Mouse (Mus musculus): Measurements from ENCODE around the gene Hadhb.

Hadhb gene

DNA sequence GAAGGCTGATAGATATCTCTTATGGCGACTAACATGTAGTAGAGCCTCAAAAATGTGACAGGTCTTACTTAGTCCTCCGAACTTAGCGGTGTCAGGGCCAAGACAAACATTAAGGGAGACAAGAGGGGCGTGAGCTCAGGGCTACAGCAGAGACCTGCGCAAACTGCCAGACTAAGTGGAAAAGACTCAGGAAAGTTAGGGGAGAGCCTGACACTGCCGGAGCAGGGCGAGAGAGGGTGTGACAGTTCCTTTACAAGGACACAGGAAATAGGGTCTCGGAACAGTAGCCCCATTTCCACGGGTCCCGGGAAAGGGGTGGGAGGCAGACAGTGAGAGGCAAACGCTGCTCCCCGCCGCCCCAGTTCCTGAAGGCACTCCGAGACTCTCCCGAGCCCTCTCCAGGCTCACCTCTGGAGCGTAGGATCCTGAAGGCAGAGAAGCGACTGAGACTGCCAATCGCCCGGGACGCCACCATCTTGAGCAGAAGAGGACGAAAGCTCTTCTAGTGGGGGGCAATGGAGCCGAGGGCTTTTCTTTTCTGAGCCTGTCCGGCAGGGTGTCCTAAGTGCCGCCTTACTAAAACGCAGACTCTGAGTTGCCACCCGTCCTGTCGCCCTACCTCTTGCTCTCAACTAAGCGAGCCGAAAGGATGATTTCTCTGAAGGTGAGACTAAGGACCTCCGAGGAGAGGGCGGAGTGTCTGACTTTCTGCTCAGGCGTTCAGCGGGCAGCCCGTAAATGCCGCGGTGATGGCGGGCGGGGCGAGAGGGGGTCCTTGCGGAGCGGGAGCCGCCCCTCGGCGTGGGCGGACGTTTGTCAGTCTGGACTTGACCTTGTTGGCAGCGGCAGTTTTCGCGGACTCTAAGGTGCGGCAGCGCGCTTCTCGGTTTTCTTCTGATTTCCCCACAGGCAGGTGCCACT is at the start of gene Hadhb, which contains the start of gene Hadha:
TSS of gene Hadhb (plus strand) at position 775 of the 921 bp plus-strand sequence.
TSS of gene Hadha (minus strand) at position 689 of the 921 bp plus-strand sequence.
- DNase-seq (ENCODE audit: inconsistent age in 2 of 2, low spot score in 1 of 2) = peak; percentile 94 to 99

DNA sequence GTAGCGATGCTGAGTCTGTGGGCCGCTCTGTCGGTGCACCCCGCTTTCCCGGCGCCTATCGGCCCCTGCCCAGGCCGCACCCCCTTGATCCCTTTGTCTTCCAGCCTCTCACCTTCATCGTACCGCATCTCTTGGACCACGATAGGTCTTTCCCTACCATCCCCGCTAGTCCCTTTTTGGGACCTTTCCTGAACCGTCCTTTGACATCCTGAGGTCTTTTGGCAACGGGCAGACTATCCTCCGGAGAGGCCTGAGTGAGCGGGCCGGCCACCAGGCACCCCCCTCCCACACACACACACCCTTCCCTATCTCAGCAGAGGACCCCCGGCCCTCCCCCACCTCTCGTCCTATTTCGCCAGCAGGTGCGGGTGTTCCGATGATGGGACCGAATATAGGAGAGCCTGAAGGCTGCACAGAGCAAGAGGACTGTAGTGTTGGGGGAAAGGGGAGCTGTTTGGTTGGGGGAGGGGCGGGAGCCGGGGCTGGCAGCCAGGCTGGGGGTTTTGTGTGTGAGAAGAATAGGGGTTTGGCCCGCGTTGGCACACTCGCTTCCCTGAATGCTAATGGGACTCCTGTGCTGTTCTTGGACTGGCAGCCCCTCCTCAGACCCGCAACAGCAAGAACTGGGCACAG is 49.3 kb upstream of the Hadhb start, which contains the start of gene 3110082J24Rik:
TSS of gene 3110082J24Rik (minus strand) at position 419 of the 633 bp plus-strand sequence.
- no peak for DNase-seq (ENCODE audit: inconsistent age in 2 of 2, low spot score in 1 of 2)

DNA sequence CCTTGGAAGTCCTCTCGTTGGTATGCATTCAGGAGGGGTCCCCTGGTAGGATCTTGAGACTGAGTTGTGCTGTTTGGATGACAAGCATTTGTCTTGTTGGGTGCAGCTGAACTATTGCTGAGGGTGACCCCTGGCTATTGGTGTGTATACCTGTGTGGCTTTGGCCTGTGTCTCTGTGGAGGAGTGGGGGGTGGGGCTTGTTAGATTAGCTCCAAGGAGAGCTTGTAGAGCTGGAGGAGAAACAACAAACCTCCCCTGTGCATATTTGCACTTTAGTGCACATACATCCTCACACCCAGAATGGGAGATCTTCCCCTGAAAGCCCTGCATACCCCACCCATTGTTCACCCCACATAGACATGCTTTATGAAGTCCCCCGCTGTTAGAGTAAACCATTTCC is 48.3 kb upstream of the Hadhb start:
- peak in 1 of 2 experiments; percentile 13 for DNase-seq (ENCODE audit: inconsistent age in 2 of 2, low spot score in 1 of 2)

DNA sequence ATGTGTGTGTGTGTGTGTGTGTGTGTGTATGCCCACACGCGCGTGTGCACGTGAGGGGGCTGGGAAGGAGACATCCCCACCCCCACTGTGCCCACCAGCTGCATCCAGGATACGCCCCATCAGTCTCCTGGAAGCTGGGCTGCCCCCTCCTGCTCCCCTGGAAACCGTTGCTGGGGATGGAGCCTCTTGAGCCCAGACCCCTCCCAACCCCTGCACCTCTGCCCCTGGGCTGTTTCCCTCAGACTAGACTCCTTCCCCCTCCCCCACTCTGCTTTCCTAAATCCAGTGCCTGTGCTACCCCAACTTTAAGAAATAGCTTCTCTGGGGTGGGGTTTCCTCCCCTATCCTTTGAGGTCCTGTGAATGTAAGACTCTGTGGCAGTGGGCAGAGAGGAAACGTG is 47.9 kb upstream of the Hadhb start:
- peak in 1 of 2 experiments; percentile 14 for DNase-seq (ENCODE audit: inconsistent age in 2 of 2, low spot score in 1 of 2)

DNA sequence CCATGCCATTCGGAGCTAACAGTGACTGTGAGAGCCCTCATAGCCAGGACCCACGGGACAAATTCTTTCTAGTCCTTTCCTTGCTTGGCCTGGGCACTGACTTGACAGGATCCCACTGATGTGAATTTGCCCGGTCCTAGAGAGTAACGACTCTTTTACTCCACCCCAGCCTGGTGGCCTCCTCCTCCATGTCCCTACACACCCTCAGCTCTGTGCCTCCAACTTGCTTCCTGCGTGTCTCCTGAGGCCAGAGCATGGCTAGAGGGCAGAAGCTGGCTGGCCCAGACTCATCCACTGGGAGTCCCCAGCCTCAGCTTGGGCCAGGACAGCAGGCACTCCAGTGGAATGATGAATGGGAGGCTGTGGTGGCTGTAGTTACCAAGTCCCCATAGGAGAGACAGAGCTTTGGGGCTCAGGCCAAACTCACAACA is 47.4 kb upstream of the Hadhb start:
- DNase-seq (ENCODE audit: inconsistent age in 2 of 2, low spot score in 1 of 2) = peak in 1 of 2 experiments; percentile 24

DNA sequence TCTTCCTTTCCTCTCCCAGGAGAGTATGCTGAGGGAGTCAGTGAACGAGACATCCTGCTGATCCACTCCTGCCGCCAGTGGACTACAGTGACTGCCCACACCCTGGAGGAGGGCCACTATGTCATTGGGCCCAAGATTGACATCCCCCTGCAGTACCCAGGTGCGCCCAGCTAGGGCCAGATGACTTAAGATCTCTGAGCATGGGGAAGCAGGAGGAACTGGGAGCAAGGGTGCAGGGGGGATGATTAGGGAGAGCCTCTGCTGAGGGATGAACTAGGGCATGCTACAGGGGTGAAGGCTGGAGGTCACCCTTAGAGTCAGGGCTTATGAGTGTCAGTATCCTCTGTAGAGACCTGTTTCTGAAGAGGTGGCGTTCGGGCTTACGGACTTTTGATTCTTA is 46.8 kb upstream of the Hadhb start:
- peak in 1 of 2 experiments; percentile 21 for DNase-seq (ENCODE audit: inconsistent age in 2 of 2, low spot score in 1 of 2)

DNA sequence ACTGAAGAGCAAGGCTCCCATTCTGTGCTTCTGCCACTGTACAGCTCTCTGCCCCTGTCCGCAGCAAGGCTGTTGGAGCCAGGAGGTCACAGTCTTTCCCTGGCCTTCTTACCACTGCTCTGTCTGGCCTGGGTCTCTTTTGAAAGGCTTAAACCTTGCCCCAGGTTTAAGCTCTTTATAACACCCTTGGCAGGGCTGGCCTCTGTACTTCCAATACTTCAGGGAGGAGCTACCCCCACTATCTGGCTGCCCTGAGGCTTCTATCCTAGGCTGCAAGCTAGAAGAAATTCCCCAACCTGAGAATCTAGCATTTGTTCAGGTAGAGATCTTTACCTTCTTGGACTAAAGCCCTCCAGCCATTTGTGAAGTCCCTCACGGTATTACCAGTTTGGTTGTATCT is 45.1 kb upstream of the Hadhb start:
- DNase-seq (ENCODE audit: inconsistent age in 2 of 2, low spot score in 1 of 2) = no peak

DNA sequence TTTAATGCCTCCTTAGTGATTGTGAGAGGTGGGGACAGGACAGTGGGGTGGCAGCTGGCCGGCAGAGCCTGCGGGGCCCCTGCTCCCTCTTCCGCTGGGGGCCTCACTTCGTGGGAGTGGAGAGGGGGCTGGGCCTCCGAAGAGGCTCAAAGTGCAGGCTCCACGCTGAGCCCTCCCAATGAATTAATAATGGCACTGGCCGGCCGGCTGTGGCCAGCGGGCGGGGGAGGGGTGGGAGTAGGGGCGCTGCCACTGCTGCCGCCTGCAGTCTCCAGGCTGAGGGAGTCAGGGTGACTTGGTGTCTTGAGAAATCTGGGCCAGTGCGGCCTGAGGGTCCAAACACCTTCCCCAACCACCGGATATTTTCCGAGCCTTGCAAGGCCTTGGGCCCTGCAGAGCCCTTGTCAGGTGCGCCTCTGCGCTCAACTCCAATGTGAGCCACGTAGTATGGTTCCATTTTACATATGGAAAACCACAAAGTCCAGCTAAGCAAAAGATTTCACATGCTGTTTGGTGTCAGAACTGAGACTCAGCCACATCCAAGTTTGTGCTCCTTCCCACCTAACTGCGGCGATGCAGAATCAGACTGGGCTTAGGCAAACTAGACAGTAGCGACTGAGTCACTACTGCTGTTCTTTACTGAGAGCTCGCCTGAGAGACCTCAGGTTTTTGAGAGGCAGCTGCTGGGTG is 44.5 kb upstream of the Hadhb start:
- DNase-seq (ENCODE audit: inconsistent age in 2 of 2, low spot score in 1 of 2) = no peak

DNA sequence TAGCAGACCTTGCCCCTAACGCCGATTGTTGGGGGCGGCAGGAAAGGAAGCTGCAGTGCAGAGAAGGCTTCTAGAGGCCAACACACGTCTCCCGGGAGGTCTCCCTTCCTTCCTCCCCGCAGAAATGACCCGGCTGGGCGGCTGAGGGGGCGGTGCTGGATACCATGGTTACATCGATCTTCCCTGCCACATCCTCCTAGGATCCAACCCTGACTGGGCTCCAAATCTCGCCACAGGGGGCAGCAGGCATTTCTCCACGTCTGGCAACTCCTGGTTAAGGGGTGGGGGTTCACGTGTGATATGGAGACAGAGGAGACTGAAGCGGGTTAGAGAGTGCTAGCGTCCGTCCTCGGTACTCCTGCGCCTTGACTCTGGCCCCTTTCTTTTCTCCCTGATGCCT is 43.9 kb upstream of the Hadhb start:
- peak in 1 of 2 experiments; percentile 51 for DNase-seq (ENCODE audit: inconsistent age in 2 of 2, low spot score in 1 of 2)

DNA sequence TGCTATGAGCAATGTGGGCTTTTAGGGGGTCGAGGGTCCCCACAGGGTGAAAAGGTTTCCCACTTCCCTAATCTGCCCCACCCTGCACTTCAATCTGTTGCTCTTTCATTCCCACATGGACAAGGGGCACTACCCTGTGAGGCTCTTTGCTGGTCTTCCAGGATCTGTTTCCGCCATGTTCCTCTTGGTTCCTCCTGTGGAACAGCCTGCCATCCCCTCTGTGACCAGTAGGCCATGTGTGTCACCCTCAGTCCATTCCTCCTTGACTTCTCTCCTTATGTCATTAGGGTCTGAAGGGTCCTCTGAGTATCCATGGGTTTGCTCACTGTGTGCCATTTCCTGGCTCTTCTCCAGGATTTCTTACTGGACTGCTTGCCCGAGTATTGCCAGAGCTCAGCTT is 43.3 kb upstream of the Hadhb start:
- DNase-seq (ENCODE audit: inconsistent age in 2 of 2, low spot score in 1 of 2) = no peak

DNA sequence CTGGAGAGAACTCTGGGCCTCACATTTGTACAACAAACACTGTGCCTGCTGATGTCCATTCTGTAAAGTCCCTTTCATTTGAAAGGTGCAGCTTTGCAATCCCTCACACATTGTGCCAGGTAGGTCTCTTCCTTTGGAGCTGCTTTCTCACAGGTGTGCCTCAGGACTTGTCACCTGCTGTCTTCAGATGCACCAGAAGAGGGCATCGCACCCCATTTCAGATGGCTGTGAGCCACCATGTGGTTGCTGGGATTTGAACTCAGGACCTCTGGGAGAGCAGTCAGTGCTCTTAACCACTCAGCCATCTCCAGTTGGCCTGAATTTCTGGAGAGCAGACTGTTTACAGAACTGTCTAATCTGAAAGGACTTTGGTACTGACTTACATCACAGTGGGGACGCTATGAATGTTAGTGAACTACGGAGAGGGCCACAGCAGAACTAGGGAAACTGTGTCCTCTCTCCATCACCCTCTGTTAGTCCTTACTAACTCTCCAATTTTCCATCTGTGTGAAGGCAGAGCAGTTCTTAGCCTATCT is 42.4 kb upstream of the Hadhb start:
- no peak for DNase-seq (ENCODE audit: inconsistent age in 2 of 2, low spot score in 1 of 2)

DNA sequence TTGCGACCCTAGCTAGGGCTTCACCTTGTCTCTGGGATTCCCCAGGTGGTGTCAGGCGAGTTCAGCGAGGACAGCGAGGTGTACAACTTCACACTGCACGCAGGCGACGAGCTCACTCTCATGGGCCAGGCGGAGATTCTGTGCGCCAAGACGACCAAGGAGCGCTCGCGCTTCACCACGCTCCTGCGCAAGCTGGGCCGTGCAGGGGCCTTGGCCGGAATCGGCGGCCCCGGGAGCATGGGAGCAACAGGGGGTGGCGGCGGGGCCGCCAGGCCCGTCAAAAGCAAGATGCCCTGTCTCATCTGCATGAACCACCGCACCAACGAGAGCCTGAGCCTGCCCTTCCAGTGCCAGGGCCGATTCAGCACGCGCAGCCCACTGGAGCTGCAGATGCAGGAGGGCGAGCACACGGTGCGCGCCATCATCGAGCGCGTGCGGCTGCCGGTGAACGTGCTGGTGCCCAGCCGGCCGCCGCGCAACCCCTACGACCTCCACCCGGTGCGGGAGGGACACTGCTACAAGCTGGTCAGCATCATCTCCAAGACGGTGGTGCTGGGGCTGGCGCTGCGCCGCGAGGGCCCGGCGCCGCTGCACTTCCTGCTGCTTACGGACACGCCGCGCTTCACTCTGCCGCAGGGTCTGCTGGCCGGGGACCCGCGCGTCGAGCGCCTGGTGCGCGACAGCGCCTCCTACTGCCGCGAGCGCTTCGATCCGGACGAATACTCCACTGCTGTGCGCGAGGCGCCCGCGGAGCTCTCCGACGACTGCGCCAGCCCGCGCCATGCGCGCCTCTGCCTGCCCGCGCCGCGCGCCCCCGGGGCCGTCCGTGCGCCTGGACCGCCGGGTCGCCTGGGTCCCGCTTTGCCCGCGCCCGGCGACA is 40.9 kb upstream of the Hadhb start:
- peak in 1 of 2 experiments; percentile 75 for DNase-seq (ENCODE audit: inconsistent age in 2 of 2, low spot score in 1 of 2)

DNA sequence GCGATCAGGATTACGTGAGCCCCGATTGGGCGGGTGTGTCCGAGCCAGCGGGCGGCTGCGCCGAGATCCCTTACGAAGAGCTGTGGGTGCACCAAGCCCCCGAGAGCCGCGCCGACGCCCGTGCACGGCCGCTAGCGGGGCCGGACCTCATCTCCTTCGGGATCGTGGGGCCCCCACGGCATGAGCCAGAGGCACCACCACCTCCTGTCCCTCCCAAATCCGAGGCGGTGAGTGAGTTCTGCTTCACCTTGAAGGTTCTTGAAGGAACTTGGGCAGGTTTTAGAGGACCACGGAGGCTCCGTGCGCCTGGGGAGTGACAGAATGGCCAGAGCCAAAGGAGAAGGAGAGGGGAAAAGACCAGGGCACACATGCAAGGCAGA is 40.3 kb upstream of the Hadhb start:
- no peak for DNase-seq (ENCODE audit: inconsistent age in 2 of 2, low spot score in 1 of 2)

DNA sequence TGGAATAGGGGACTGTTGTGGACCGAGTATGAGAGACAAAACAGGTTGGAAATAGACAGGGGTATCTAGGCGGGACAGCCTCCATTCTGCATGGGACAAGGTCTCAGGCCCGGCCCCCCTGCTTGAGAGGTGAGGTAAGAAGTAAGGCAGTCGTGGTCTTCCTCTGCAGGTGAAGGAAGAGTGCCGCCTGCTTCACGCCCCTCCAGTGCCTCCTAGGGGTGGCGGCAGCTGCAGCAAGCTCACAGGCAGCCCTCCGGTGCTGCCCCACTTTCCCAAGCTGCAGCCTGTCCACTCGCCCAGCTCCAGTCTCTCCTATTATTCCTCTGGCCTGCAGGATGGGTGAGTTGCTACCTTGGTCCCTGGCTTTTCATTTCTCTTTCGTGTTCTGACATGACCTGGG is 39.3 kb upstream of the Hadhb start:
- DNase-seq (ENCODE audit: inconsistent age in 2 of 2, low spot score in 1 of 2) = no peak

DNA sequence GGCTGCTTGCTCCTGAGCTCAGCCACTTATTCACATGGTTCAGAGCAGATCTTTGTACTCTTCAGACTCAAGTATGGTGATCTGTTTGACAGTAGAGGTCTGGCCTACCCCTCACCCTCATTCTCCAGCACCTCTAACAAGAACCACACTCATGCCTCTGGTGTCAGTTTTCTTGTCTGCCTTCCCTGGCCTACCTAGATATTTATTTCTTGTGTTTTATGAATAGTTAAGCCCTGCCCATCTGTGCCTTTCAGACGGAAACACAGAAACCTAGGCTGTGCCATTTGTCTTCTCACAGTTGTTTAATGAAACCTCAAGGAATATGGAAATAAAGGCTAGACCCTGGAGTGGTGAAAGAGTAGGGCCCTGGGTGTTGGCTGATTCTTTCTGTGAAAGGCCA is 37.0 kb upstream of the Hadhb start:
- no peak for DNase-seq (ENCODE audit: inconsistent age in 2 of 2, low spot score in 1 of 2)

DNA sequence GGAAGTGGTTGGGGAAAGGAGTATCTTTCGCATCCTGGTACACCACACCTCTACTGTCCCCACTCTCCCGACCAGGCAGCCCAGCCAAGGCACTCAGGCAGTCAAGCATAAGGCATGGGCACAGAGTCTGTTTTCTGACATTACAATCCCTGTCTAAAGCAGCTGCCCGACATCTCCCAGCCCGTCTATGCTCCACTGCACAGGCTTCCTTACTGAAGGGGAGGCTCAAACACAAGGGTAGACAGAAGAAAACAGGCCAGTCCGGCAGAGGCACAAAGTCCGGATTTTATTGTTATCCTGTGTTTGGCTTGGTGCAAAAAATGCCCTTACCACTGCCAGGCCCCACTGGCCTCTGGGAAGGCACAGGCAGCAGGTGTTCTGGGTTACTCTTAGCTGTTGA is 35.9 kb upstream of the Hadhb start:
- DNase-seq (ENCODE audit: inconsistent age in 2 of 2, low spot score in 1 of 2) = no peak

DNA sequence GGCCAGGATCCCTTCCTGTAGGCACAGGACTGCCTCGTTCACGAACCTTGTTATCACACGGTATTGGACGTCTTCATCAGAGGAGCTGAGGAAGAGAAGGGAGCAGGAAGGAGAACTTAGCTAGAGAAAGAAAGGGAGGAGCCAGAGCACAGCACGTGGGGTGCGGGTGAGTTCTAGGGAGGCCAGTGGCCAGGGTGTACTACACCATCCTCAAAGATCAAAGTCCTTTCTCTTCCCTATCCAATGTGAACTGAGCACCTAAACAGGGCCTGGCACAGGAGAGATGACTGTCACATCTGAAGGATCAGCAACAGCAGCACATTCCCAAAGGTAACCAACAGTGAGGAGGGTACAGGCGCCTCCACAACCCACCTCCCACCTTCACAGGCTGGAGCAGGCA is 34.9 kb upstream of the Hadhb start:
- DNase-seq (ENCODE audit: inconsistent age in 2 of 2, low spot score in 1 of 2) = no peak

DNA sequence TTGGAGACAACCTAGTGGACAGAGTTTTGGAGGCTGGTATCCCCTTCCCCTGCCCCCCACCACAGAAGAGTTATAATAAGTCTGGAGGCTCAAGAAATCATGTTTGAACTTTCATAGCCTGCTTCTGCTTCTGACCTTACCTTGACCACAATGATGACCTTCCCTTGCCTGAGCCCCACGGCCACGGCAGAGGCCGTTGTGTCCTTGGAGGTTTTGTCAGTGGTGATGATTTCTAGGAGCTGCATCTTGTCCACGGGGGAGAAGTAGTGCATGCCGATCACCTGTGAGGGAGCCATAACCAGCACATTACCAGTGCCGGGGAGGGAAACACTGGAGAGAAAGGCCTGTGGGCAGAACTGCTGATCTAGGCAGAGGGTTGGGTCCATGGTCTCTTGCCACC is 32.6 kb upstream of the Hadhb start:
- peak in 1 of 2 experiments; percentile 63 for DNase-seq (ENCODE audit: inconsistent age in 2 of 2, low spot score in 1 of 2)

DNA sequence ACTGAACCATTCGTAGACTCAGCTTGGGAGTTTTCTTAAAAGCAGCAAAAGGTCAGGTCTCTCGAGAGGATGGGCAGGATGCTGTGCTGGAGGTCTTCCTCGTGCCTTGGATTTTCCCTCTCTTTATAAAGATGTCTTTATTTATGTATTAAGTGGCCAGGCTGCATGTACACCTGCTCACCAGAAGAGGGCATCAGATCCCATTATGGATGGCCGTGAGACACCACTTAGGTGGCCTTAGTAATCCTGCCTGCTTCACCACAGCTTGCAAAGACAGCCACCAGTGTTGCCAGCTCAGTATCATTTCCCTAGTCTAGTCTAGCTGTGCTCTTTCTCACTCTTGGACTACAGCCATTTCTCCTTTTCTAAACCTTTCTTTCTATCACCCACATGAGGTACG is 29.5 kb upstream of the Hadhb start:
- peak in 1 of 2 experiments; percentile 67 for DNase-seq (ENCODE audit: inconsistent age in 2 of 2, low spot score in 1 of 2)

DNA sequence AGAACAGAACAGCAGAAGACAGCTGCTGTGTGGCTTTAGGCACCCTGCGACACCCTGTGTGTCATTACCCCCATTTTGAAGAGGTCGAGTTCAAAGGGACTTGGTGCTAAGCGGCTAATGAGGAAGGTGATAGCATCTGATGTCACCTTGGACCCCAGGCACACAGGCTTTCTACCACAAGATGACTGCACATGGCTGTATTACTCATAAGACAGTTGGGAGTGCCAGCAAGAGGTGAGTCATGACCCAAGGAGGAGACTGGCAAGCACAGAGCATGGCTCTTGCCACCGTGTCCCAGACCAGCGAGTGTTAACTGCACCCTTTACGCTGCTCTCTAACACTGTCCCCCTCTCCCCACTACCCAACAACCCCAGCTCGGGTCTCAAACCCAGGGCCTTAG is 28.3 kb upstream of the Hadhb start:
- peak; percentile 73 to 82 for DNase-seq (ENCODE audit: inconsistent age in 2 of 2, low spot score in 1 of 2)
